Mouse (Mus musculus) ES-Bruce4 (cell line): ENCODE results near the gene Polr2j.

Source experiments
- CTCF ChIP-seq: IDR thresholded peaks from one replicate; pipeline ENCODE4 v1.8.1; 2011; ENCODE audit warnings: low read depth, low read length
- EP300 ChIP-seq: IDR thresholded peaks from 2 replicates; pipeline ENCODE4 v1.6.1; 2011; ENCODE audit warnings: low read depth, low read length; ENCODE audit not compliant: insufficient read depth
- POLR2A ChIP-seq: IDR thresholded peaks from one replicate; pipeline ENCODE4 v1.8.1; 2011; ENCODE audit warnings: low read length; ENCODE audit not compliant: insufficient read depth

DNA sequence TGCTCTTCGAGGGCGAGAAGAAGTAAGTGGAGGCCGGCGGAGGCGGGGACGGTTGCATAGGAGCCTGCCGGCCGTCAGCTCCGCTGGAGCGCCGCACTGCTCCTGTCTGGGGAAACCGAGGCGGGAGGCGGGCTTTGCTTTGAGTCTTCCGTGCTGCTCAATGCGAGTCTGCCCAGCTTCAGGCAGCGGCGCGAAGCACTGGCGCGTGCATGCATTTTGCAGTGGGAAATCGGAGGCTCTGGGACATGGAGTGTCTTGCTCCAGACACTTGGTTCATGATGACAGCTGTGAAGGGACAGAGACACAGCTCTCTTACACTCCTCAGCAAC lies 317 bp downstream of the Polr2j start:
- TF ChIP-seq CTCF (no peak), POLR2A (no peak), EP300 (no peak)
